Mouse (Mus musculus): ENCODE data around the gene Tmem87b. TPM values are rescaled to one million over a fixed set of nuclear protein-coding genes. Genes with fewer than 3 reads are reported as not detected.

Tmem87b gene
- polyA plus RNA-seq, 1 experiment from 2014 or later, result 35.4 TPM

DNA sequence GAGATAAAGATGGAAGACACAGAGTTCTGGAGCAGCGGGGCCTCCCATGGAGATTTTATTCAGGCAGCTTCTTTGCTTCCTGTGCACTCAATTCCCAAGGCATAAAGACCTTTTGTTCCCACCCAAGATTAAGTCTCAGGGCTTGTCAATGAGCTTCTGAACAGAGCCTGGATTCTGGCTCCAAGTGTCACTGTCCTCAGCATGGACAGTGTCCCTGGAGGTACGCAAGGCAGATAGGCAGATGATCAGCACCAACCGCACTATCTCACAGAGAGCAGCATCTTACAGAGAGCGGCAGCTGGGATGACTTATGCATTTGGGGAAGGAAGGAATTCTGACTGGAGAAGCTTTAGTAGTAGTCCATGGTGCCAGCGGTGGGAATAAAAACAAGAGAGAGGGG, 31.6 kb upstream of the Tmem87b start:
- Histone ChIP-seq H3K4me2 (ENCODE audit: low read depth, low read length) (no peak overlapping the region), H3K27ac (ENCODE audit: low read length) (no peak overlapping the region), H3K9ac (ENCODE audit: low read length) (no peak overlapping the region), H3K4me3 (ENCODE audit: low read length) (no peak overlapping the region), H3K36me3 (ENCODE audit: control insufficient read depth, insufficient read depth, low read length) (peaks cover 3% of the 10 kb centered on the region; the same call in 1 of the 2 replicates), H3K9me3 (ENCODE audit: control insufficient read depth, low read length) (no peaks in the 10 kb centered on the region), H3K4me1 (replicated peaks; ENCODE audit: control insufficient read depth, insufficient read depth, low read length) (no peaks in the 10 kb centered on the region), H3K27me3 (ENCODE audit: control insufficient read depth, insufficient read depth, low read depth, low read length) (no peaks in the 10 kb centered on the region)
- ATAC-seq (ENCODE audit: low read depth), result no peak
- 78% methylated on average over 5 of the region's 5 CpGs for WGBS

DNA sequence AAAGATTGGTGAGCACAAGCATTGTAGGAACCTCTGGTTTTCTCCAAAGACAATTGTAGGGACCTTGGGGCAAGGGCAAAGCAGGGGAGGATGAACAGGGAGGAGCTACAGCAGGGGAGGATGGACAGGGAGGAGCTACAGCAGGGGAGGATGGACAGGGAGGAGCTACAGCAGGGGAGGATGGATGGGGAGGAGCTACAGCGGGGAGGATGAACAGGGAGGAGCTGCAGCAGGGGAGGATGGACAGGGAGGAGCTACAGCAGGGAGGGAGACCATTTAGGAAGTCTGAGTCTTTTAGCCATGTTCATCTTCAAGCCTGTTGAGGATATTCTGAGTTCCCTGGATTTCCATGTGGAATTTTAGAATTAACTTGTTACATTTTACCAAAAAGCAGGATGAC, 31.1 kb upstream of the Tmem87b start:
- Histone ChIP-seq H3K27ac (ENCODE audit: low read length) (no peak overlapping the region), H3K36me3 (ENCODE audit: control insufficient read depth, insufficient read depth, low read length) (peaks cover 3% of the 10 kb centered on the region; the same call in 1 of the 2 replicates), H3K9me3 (ENCODE audit: control insufficient read depth, low read length) (no peaks in the 10 kb centered on the region), H3K4me3 (ENCODE audit: low read length) (no peak overlapping the region), H3K27me3 (ENCODE audit: control insufficient read depth, insufficient read depth, low read depth, low read length) (no peaks in the 10 kb centered on the region), H3K4me1 (replicated peaks; ENCODE audit: control insufficient read depth, insufficient read depth, low read length) (no peaks in the 10 kb centered on the region), H3K4me2 (ENCODE audit: low read depth, low read length) (no peak overlapping the region), H3K9ac (ENCODE audit: low read length) (no peak overlapping the region)
- no peak for ATAC-seq (ENCODE audit: low read depth)
- WGBS, result 58% methylated on average over 1 of the region's 1 CpGs

DNA sequence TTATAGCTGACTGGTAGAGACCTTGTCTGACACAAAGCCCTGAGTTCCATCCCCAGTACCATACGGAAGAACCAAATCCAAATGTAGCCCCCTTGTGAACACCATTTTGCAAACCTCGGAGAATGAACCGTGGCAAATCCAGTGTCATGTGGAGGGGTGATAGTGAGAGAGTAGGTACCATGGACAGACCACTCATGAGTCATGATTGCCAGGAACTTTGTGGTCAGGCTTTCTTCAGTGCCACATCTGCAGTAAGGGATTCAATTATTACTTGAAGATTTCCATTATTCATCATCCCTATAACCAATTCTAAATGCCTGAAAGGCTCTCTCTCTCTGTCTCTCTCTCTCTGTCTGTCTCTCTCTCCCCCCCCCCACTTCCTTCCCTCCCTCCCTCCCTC, 30.1 kb upstream of the Tmem87b start:
- Histone ChIP-seq H3K9ac (ENCODE audit: low read length) (no peak overlapping the region), H3K4me3 (ENCODE audit: low read length) (no peak overlapping the region), H3K27me3 (ENCODE audit: control insufficient read depth, insufficient read depth, low read depth, low read length) (no peaks in the 10 kb centered on the region), H3K4me1 (replicated peaks; ENCODE audit: control insufficient read depth, insufficient read depth, low read length) (no peaks in the 10 kb centered on the region), H3K4me2 (ENCODE audit: low read depth, low read length) (no peak overlapping the region), H3K36me3 (ENCODE audit: control insufficient read depth, insufficient read depth, low read length) (peaks cover 4% of the 10 kb centered on the region; the same call in 1 of the 2 replicates), H3K27ac (ENCODE audit: low read length) (no peak overlapping the region), H3K9me3 (ENCODE audit: control insufficient read depth, low read length) (no peaks in the 10 kb centered on the region)
- WGBS, result 80% methylated on average over 3 of the region's 3 CpGs
- no peak for ATAC-seq (ENCODE audit: low read depth)

DNA sequence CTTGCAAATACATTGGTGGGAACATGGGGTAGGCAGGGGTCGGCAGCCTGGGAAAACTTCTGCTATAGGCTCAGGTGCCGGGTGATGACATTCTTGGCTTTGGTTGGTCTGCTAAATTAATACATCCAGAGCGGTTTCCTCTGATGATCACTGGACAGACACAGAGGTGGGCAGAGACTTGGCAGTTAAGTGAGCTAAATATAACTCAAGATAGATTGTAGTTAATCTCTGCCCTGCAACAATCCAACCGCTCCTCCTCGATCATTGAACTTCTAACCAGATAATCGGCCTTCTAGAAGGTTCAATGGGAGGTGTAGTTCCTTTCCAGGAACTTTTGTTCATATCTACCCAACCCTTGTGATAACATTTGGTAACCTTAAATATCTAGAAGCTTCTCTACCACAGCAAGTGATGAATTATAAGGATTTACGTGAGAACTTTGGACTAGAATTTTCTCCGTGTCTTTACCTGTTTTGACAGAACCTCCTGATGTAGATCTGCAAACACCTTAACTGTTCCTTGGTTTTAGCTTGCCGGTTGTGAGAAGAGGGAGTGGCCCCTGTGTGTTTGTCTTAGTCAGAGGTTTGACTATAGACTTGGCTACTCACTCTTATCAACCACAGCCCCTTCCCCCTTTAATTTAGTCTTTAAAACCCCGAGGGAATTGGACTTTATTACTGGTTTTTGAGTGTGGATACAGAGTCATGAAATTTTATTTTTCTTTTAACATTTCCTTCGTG, 26.9 kb upstream of the Tmem87b start:
- Histone ChIP-seq H3K27ac (ENCODE audit: low read length) (no peak overlapping the region), H3K4me1 (replicated peaks; ENCODE audit: control insufficient read depth, insufficient read depth, low read length) (no peaks in the 10 kb centered on the region), H3K9me3 (ENCODE audit: control insufficient read depth, low read length) (no peaks in the 10 kb centered on the region), H3K4me3 (ENCODE audit: low read length) (no peak overlapping the region), H3K9ac (ENCODE audit: low read length) (no peak overlapping the region), H3K36me3 (ENCODE audit: control insufficient read depth, insufficient read depth, low read length) (peaks cover 11% of the 10 kb centered on the region), H3K27me3 (ENCODE audit: control insufficient read depth, insufficient read depth, low read depth, low read length) (no peaks in the 10 kb centered on the region), H3K4me2 (ENCODE audit: low read depth, low read length) (no peak overlapping the region)
- 69% methylated on average over 11 of the region's 11 CpGs for WGBS
- no peak for ATAC-seq (ENCODE audit: low read depth)

DNA sequence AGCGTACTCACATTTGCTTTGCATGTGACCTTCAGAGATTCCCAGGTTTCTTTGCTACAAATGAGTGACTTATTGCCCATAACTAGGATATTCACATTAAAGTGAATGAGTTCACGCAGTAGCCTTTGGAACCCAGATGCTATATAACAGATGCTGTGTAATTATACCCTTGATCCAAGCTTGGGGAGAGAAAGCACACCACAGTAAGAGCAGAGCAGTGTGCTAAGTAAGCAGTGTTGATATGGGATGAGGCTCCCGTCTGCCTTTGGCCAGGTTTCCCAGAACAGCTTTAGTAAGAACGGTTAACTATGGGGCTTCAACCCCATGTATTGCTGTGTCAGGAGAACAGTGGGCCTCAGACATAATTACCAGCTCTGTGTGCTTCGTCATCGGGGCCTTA, 24.0 kb upstream of the Tmem87b start:
- 86% methylated on average over 6 of the region's 6 CpGs for WGBS
- H3K4me3 ChIP-seq (ENCODE audit: low read length), result no peak overlapping the region
- ATAC-seq (ENCODE audit: low read depth), result no peak
- H3K4me1 ChIP-seq (replicated peaks; ENCODE audit: control insufficient read depth, insufficient read depth, low read length), result no peaks in the 10 kb centered on the region
- no peaks in the 10 kb centered on the region for H3K9me3 ChIP-seq (ENCODE audit: control insufficient read depth, low read length)
- H3K9ac ChIP-seq (ENCODE audit: low read length), result no peak overlapping the region
- no peak overlapping the region for H3K4me2 ChIP-seq (ENCODE audit: low read depth, low read length)
- H3K36me3 ChIP-seq (ENCODE audit: control insufficient read depth, insufficient read depth, low read length), result peaks cover 11% of the 10 kb centered on the region
- H3K27ac ChIP-seq (ENCODE audit: low read length), result no peak overlapping the region
- no peaks in the 10 kb centered on the region for H3K27me3 ChIP-seq (ENCODE audit: control insufficient read depth, insufficient read depth, low read depth, low read length)

DNA sequence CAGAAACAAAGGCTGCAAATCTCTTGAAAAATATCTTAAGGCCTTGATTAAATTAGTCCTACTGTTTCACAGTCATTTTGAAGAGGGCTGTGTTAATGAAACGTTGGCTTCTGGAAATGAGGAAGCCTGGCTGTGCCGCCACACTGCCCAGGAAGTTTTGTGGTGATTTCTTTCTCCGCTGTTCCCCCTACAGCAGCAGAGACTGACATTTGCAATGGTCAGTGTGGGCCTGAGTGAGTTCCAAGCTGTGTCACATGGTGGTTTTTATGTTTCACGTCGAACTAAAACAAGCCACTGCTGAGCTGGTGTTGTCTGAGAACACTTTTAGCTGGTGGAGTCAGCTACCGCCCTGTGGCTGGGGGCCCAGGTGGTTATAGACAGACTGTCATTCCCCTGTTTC, 21.5 kb upstream of the Tmem87b start:
- H3K9me3 ChIP-seq (ENCODE audit: control insufficient read depth, low read length), result no peaks in the 10 kb centered on the region
- 72% methylated on average over 6 of the region's 6 CpGs for WGBS
- H3K27me3 ChIP-seq (ENCODE audit: control insufficient read depth, insufficient read depth, low read depth, low read length), result no peaks in the 10 kb centered on the region
- H3K4me2 ChIP-seq (ENCODE audit: low read depth, low read length), result no peak overlapping the region
- H3K27ac ChIP-seq (ENCODE audit: low read length), result no peak overlapping the region
- no peak overlapping the region for H3K4me3 ChIP-seq (ENCODE audit: low read length)
- no peak overlapping the region for H3K9ac ChIP-seq (ENCODE audit: low read length)
- no peak for ATAC-seq (ENCODE audit: low read depth)
- peaks cover 25% of the 10 kb centered on the region for H3K36me3 ChIP-seq (ENCODE audit: control insufficient read depth, insufficient read depth, low read length)
- no peaks in the 10 kb centered on the region for H3K4me1 ChIP-seq (replicated peaks; ENCODE audit: control insufficient read depth, insufficient read depth, low read length)

DNA sequence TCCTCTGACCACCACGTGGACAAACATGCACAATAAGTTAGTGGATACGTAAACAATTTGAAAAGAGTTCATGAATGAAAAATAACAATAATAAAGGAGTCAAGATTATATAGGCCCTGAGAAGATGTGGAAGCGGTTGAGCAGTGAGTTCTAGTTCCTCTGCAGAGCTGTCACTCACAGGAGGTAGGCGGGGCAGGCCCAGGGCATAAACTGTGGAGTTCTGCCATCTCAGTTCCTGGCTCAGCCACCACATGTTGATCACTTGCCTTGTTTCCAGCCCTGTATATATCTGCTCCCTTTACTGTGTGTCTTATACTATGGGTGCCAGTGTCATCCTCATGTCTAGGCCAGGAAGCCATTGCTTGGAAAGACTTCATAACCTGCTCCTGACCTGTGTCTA, 14.5 kb upstream of the Tmem87b start:
- no peak for ATAC-seq (ENCODE audit: low read depth)
- WGBS, result 77% methylated on average over 4 of the region's 4 CpGs
- H3K4me2 ChIP-seq (ENCODE audit: low read depth, low read length), result no peak overlapping the region

DNA sequence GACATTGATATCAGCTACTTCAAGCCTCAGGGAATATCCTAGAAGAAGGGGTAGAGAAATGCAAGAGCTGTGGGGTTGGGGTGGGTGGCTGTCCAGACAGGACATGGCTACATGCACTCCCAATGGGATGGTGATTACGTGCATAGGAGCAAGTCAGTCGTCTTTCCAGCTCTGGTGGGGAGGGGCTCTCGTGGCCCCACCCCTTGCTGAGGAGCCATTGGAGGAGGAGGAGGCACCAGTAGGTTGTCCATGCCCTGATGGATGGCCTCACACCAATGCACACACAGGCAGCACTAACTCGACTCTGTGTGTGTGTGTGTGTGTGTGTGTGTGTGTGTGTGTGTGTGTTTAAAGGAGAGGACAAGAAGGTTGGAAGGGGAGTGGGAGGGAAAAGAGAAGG, 12.6 kb upstream of the Tmem87b start:
- no peak for ATAC-seq (ENCODE audit: low read depth)
- Histone ChIP-seq H3K9ac (ENCODE audit: low read length) (no peak overlapping the region), H3K4me2 (ENCODE audit: low read depth, low read length) (no peak overlapping the region), H3K27me3 (ENCODE audit: control insufficient read depth, insufficient read depth, low read depth, low read length) (no peaks in the 10 kb centered on the region), H3K27ac (ENCODE audit: low read length) (no peak overlapping the region), H3K9me3 (ENCODE audit: control insufficient read depth, low read length) (no peaks in the 10 kb centered on the region), H3K4me3 (ENCODE audit: low read length) (no peak overlapping the region), H3K4me1 (replicated peaks; ENCODE audit: control insufficient read depth, insufficient read depth, low read length) (no peaks in the 10 kb centered on the region), H3K36me3 (ENCODE audit: control insufficient read depth, insufficient read depth, low read length) (peaks cover 17% of the 10 kb centered on the region)
- 49% methylated on average over 4 of the region's 4 CpGs for WGBS

More for the DNA sequence above, 14.5 kb upstream of the Tmem87b start:
- Histone ChIP-seq H3K36me3 (ENCODE audit: control insufficient read depth, insufficient read depth, low read length) (peaks cover 22% of the 10 kb centered on the region), H3K27me3 (ENCODE audit: control insufficient read depth, insufficient read depth, low read depth, low read length) (no peaks in the 10 kb centered on the region), H3K4me1 (replicated peaks; ENCODE audit: control insufficient read depth, insufficient read depth, low read length) (no peaks in the 10 kb centered on the region), H3K27ac (ENCODE audit: low read length) (no peak overlapping the region), H3K9ac (ENCODE audit: low read length) (no peak overlapping the region), H3K9me3 (ENCODE audit: control insufficient read depth, low read length) (no peaks in the 10 kb centered on the region), H3K4me3 (ENCODE audit: low read length) (no peak overlapping the region)

DNA sequence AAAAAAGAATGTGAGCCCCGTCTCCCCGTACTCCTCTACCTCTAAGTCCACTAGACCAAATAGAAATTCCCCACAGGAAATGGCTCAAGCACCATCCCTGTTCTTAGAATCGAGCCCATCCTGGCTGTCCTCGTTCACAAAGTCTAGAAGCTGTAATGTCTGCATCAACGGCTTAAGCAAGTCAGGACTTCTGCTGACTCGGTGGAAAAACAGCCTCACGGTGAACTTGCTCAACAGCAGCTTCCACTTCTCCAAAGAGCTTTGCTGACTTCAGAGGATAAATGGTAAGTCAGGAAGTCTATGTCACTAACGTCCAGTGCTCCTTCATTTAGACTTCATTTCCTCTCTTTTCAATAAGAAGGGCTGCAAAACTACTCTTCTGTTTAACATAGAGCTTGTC, 11.4 kb upstream of the Tmem87b start:
- Histone ChIP-seq H3K27ac (ENCODE audit: low read length) (no peak overlapping the region), H3K27me3 (ENCODE audit: control insufficient read depth, insufficient read depth, low read depth, low read length) (no peaks in the 10 kb centered on the region), H3K9me3 (ENCODE audit: control insufficient read depth, low read length) (no peaks in the 10 kb centered on the region), H3K4me1 (replicated peaks; ENCODE audit: control insufficient read depth, insufficient read depth, low read length) (no peaks in the 10 kb centered on the region), H3K4me3 (ENCODE audit: low read length) (no peak overlapping the region), H3K4me2 (ENCODE audit: low read depth, low read length) (no peak overlapping the region), H3K9ac (ENCODE audit: low read length) (no peak overlapping the region), H3K36me3 (ENCODE audit: control insufficient read depth, insufficient read depth, low read length) (peaks cover 7% of the 10 kb centered on the region)
- 49% methylated on average over 8 of the region's 8 CpGs for WGBS
- ATAC-seq (ENCODE audit: low read depth), result no peak

Data from lung, embryonic 16.5 days (tissue).